Mouse (Mus musculus): Measurements from ENCODE around the gene Mdm2.

DNA sequence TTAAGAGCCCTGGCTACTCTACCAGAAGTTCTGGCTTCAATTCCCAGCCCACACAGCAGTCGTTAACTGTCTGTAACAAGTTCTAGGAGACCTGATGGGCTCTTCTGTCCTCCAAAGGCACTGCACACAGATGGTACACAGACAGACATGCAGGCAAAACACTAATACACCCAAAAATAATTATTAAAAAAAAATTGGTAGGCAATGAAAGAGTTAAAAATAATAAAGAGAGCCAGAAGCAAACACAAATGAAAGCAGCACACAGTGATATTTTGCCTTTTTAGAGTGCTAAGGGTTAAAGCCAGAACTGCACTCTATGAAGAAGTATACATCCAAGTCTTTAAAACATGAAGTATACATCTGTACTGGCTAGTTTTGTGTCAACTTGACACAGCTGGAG is 10.1 kb downstream of the Mdm2 start:
- TF ChIP-seq USF1 (IDR thresholded peaks at IDR 0.05; ENCODE audit: low read depth, low read length) (no peak), E2F4 (IDR thresholded peaks at IDR 0.05; ENCODE audit: insufficient replicate concordance, low read depth, low read length) (no peak), POLR2A (IDR thresholded peaks at IDR 0.05; ENCODE audit: low read depth, low read length) (0 out of 2 replicates have a peak, but pooled peaks have one; percentile 7), CTCF (conservative IDR thresholded peaks at IDR 0.05 in 1 of 2, IDR thresholded peaks at IDR 0.05 in 1 of 2; ENCODE audit: low read depth in 2 of 2, low read length in 2 of 2) (no peak), RAD21 (IDR thresholded peaks at IDR 0.05; ENCODE audit: low read depth, low read length) (no peak), EP300 (IDR thresholded peaks at IDR 0.05; ENCODE audit: low read length) (no peak), ZMIZ1 (IDR thresholded peaks at IDR 0.05; ENCODE audit: low read depth, low read length) (no peak), TCF12 (IDR thresholded peaks at IDR 0.05; ENCODE audit: low read depth, low read length) (no peak), ELF1 (IDR thresholded peaks at IDR 0.05; ENCODE audit: low read depth, low read length) (no peak), NELFE (IDR thresholded peaks at IDR 0.05; ENCODE audit: low read depth, low read length) (no peak), ZC3H11A (IDR thresholded peaks at IDR 0.05; ENCODE audit: low read depth, low read length) (no peak), JUND (conservative IDR thresholded peaks at IDR 0.05; ENCODE audit: low read depth, low read length) (no peak), POLR2AphosphoS2 (IDR thresholded peaks at IDR 0.05; ENCODE audit: low read depth, low read length) (no peak), KAT2A (IDR thresholded peaks at IDR 0.05; ENCODE audit: insufficient replicate concordance, low read length) (no peak)
